Mouse (Mus musculus): ENCODE data around the gene Shld1.
A peak's percentile ranks its signal among the peaks of the same experiment; 100 is the strongest.

Gene Shld1

GRCm38 (mm10) chr2:132692320-132692719, 5.6 kb downstream of the Shld1 start:
- no peak for DNase-seq (ENCODE audit: low spot score)

- no peak for DNase-seq (ENCODE audit: low spot score)
These were observed 7.2 kb downstream of the Shld1 start for GRCm38 (mm10) chr2:132693980-132694379.

- DNase-seq (ENCODE audit: low spot score) = no peak
These were observed 8.8 kb downstream of the Shld1 start for GRCm38 (mm10) chr2:132695358-132696093.

GRCm38 (mm10) chr2:132696519-132696918, 9.8 kb downstream of the Shld1 start:
- DNase-seq (ENCODE audit: low spot score) = no peak

- no peak for DNase-seq (ENCODE audit: low spot score)
These were observed 10.5 kb downstream of the Shld1 start for GRCm38 (mm10) chr2:132697256-132697655.

GRCm38 (mm10) chr2:132697695-132698094, 11.0 kb downstream of the Shld1 start:
- no peak for DNase-seq (ENCODE audit: low spot score)

GRCm38 (mm10) chr2:132698420-132698819, 11.7 kb downstream of the Shld1 start:
- no peak for DNase-seq (ENCODE audit: low spot score)

- DNase-seq (ENCODE audit: low spot score) = no peak
These were observed 14.2 kb downstream of the Shld1 start for GRCm38 (mm10) chr2:132700921-132701320.

- peak; percentile 81 for DNase-seq (ENCODE audit: low spot score)
These were observed 14.7 kb downstream of the Shld1 start for GRCm38 (mm10) chr2:132701451-132701886.

- no peak for DNase-seq (ENCODE audit: low spot score)
These were observed 18.7 kb downstream of the Shld1 start for GRCm38 (mm10) chr2:132705251-132705992.

GRCm38 (mm10) chr2:132706309-132706708, 19.6 kb downstream of the Shld1 start:
- no peak for DNase-seq (ENCODE audit: low spot score)

- no peak for DNase-seq (ENCODE audit: low spot score)
These were observed 23.8 kb downstream of the Shld1 start for GRCm38 (mm10) chr2:132710488-132710887.

- DNase-seq (ENCODE audit: low spot score) = no peak
These were observed 25.3 kb downstream of the Shld1 start for GRCm38 (mm10) chr2:132712061-132712460.

GRCm38 (mm10) chr2:132714522-132714921, 27.8 kb downstream of the Shld1 start:
- no peak for DNase-seq (ENCODE audit: low spot score)

GRCm38 (mm10) chr2:132714946-132715345, 28.2 kb downstream of the Shld1 start:
- no peak for DNase-seq (ENCODE audit: low spot score)

GRCm38 (mm10) chr2:132715421-132716070, 28.8 kb downstream of the Shld1 start:
- peak; percentile 60 for DNase-seq (ENCODE audit: low spot score)

- peak; percentile 63 for DNase-seq (ENCODE audit: low spot score)
These were observed 29.4 kb downstream of the Shld1 start for GRCm38 (mm10) chr2:132716154-132716553.

- DNase-seq (ENCODE audit: low spot score) = no peak
These were observed 30.3 kb downstream of the Shld1 start for GRCm38 (mm10) chr2:132716901-132717536.

- no peak for DNase-seq (ENCODE audit: low spot score)
These were observed 30.8 kb downstream of the Shld1 start for GRCm38 (mm10) chr2:132717537-132717912.

GRCm38 (mm10) chr2:132720921-132721566, 34.3 kb downstream of the Shld1 start:
- no peak for DNase-seq (ENCODE audit: low spot score)

- no peak for DNase-seq (ENCODE audit: low spot score)
These were observed 35.1 kb downstream of the Shld1 start for GRCm38 (mm10) chr2:132721844-132722243.

GRCm38 (mm10) chr2:132723958-132724431, 37.3 kb downstream of the Shld1 start:
- DNase-seq (ENCODE audit: low spot score) = peak; percentile 79

Data from retina, embryonic 14.5 days (tissue).